In the genomic region with DNA sequence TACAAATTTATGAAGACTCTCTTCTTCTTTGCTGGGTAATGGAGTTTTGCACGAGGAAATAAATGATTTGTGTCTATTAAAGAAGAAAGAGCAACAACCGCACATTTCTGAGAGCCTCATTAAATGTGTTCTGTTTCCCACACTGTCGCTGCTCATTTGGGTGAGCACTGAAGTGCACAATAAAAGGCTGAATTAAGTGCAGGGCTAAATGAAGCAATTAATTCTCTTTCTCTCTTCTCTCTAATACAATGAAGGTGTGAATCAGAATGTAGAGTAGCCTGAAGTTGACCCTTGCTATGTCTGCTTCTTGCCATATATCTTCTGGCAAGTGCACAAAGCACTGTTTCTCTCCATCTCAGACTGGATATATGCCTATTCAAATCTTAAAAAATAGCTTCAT, we compare ENCODE assay signal across 22 mouse cellular contexts.
A peak's percentile ranks its signal among the peaks of the same experiment; 100 is the strongest.
DNase-seq lines count a peak whose midpoint lies in the region; ATAC-seq lines count a peak whose summit lies in the region.
"Had no signal": no experiment of that assay in that cellular context is flagged by ENCODE, and none has a peak within 500 bp of the region (broad histone marks: within the 10 kb centered on the region; RNA-seq: fewer than 3 reads in every experiment).

No protein-coding gene starts in this region.

- peak; percentile 4 for DNase-seq in embryonic facial prominence, embryonic 14.5 days (ENCODE audit: low spot score)
- DNase-seq in embryonic facial prominence, embryonic 10.5 days (ENCODE audit: low spot score): no peak
- peak; percentile 57 for DNase-seq in forebrain, embryonic 14.5 days (ENCODE audit: low spot score)
- no peak for DNase-seq in neural tube, embryonic 10.5 days (ENCODE audit: extremely low spot score, low spot score)
- peak; percentile 94 for DNase-seq in retina, postnatal 1 day
- no peak for DNase-seq in adrenal gland, postnatal 14 days
- DNase-seq: adrenal gland, postnatal 25 days; cerebellum, adult 2 months; cerebellum, postnatal 10 days; embryo, embryonic 11 days; gastrocnemius, postnatal 14 days; heart, adult 2 months had no signal

- no peaks in the 10 kb centered on the region for H3K27me3 ChIP-seq in embryonic facial prominence, embryonic 14.5 days (replicated peaks; ENCODE audit: control insufficient read depth, insufficient read depth, low read length)
- no peaks in the 10 kb centered on the region for H3K27me3 ChIP-seq in embryonic facial prominence, embryonic 10.5 days (replicated peaks; ENCODE audit: low read depth, poor library complexity, severe bottlenecking)
- no peaks in the 10 kb centered on the region for H3K27me3 ChIP-seq in forebrain, embryonic 14.5 days (replicated peaks; ENCODE audit: control insufficient read depth, insufficient read depth, low read length)
- H3K27me3 ChIP-seq in forebrain, embryonic 15.5 days: no peaks in the 10 kb centered on the region
- no peaks in the 10 kb centered on the region for H3K27me3 ChIP-seq in neural tube, embryonic 12.5 days (replicated peaks)
- H3K27me3 ChIP-seq: embryonic facial prominence, embryonic 13.5 days; heart, embryonic 12.5 days; hindbrain, embryonic 12.5 days; Patski had no signal

- ATAC-seq in embryonic facial prominence, embryonic 14.5 days (ENCODE audit: low read depth): no peak
- ATAC-seq in forebrain, embryonic 14.5 days: peak; percentile 54; the same call in 1 of the 2 replicates
- ATAC-seq in forebrain, embryonic 15.5 days (replicated peaks): no peak
- ATAC-seq in neural tube, embryonic 12.5 days (ENCODE audit: low FRiP score, low read depth): peak; percentile 78
- ATAC-seq: activated CD4-positive, CD25-positive, alpha-beta regulatory T cell, adult 4 months; hindbrain, embryonic 16.5 days; inflammation-experienced regulatory T-cells, adult 6 months; intestine, postnatal 0 days; Patski had no signal

- H3K9me3 ChIP-seq in embryonic facial prominence, embryonic 14.5 days (ENCODE audit: control insufficient read depth, low read length): no peaks in the 10 kb centered on the region
- H3K9me3 ChIP-seq in embryonic facial prominence, embryonic 10.5 days: no peaks in the 10 kb centered on the region
- no peaks in the 10 kb centered on the region for H3K9me3 ChIP-seq in forebrain, embryonic 14.5 days (replicated peaks; ENCODE audit: control insufficient read depth, low read length)
- no peaks in the 10 kb centered on the region for H3K9me3 ChIP-seq in forebrain, embryonic 15.5 days
- H3K9me3 ChIP-seq in neural tube, embryonic 12.5 days: no peaks in the 10 kb centered on the region
- H3K9me3 ChIP-seq: embryonic facial prominence, embryonic 13.5 days; heart, embryonic 12.5 days; hindbrain, embryonic 12.5 days had no signal

- no peak overlapping the region for H3K4me3 ChIP-seq in embryonic facial prominence, embryonic 14.5 days (ENCODE audit: low read depth, low read length)
- H3K4me3 ChIP-seq in embryonic facial prominence, embryonic 10.5 days: no peak overlapping the region
- no peak overlapping the region for H3K4me3 ChIP-seq in forebrain, embryonic 14.5 days (ENCODE audit: low read depth, low read length)
- H3K4me3 ChIP-seq in forebrain, embryonic 15.5 days: no peak overlapping the region
- H3K4me3 ChIP-seq in neural tube, embryonic 12.5 days: no peak overlapping the region
- H3K4me3 ChIP-seq: embryonic facial prominence, embryonic 13.5 days; heart, adult 2 months; heart, embryonic 12.5 days; hindbrain, embryonic 12.5 days had no signal

- H3K36me3 ChIP-seq in embryonic facial prominence, embryonic 14.5 days (ENCODE audit: control insufficient read depth, insufficient read depth, low read length): no peaks in the 10 kb centered on the region
- no peaks in the 10 kb centered on the region for H3K36me3 ChIP-seq in embryonic facial prominence, embryonic 10.5 days (replicated peaks)
- H3K36me3 ChIP-seq in forebrain, embryonic 14.5 days (ENCODE audit: control insufficient read depth, insufficient read depth, low read length): no peaks in the 10 kb centered on the region
- H3K36me3 ChIP-seq in forebrain, embryonic 15.5 days: no peaks in the 10 kb centered on the region
- no peaks in the 10 kb centered on the region for H3K36me3 ChIP-seq in neural tube, embryonic 12.5 days
- H3K36me3 ChIP-seq: embryonic facial prominence, embryonic 13.5 days; heart, embryonic 12.5 days; hindbrain, embryonic 12.5 days had no signal

- WGBS in embryonic facial prominence, embryonic 14.5 days: 81% methylated on average over 3 of the region's 3 CpGs
- WGBS in embryonic facial prominence, embryonic 10.5 days: 84% methylated on average over 3 of the region's 3 CpGs
- 16% methylated on average over 3 of the region's 3 CpGs for WGBS in forebrain, embryonic 14.5 days
- 8% methylated on average over 3 of the region's 3 CpGs for WGBS in forebrain, embryonic 15.5 days
- 42% methylated on average over 3 of the region's 3 CpGs for WGBS in neural tube, embryonic 12.5 days

- no peak overlapping the region for H3K9ac ChIP-seq in embryonic facial prominence, embryonic 14.5 days (ENCODE audit: low read depth, low read length)
- no peak overlapping the region for H3K9ac ChIP-seq in forebrain, embryonic 14.5 days (ENCODE audit: low read length)
- no peak overlapping the region for H3K9ac ChIP-seq in forebrain, embryonic 15.5 days (replicated peaks)
- no peak overlapping the region for H3K9ac ChIP-seq in neural tube, embryonic 12.5 days
- H3K9ac ChIP-seq: embryonic facial prominence, embryonic 13.5 days; heart, embryonic 12.5 days; hindbrain, embryonic 12.5 days had no signal

- H3K4me2 ChIP-seq in embryonic facial prominence, embryonic 14.5 days (ENCODE audit: low read depth, low read length): no peak overlapping the region
- H3K4me2 ChIP-seq in forebrain, embryonic 14.5 days (ENCODE audit: low read length): no peak overlapping the region
- H3K4me2 ChIP-seq in forebrain, embryonic 15.5 days (replicated peaks): no peak overlapping the region
- H3K4me2 ChIP-seq in neural tube, embryonic 12.5 days (replicated peaks): no peak overlapping the region
- H3K4me2 ChIP-seq: embryonic facial prominence, embryonic 13.5 days; heart, embryonic 12.5 days; hindbrain, embryonic 12.5 days had no signal

- no peaks in the 10 kb centered on the region for H3K4me1 ChIP-seq in embryonic facial prominence, embryonic 14.5 days (ENCODE audit: control insufficient read depth, insufficient read depth, low read length)
- H3K4me1 ChIP-seq in embryonic facial prominence, embryonic 10.5 days: no peaks in the 10 kb centered on the region
- H3K4me1 ChIP-seq in forebrain, embryonic 14.5 days (ENCODE audit: control insufficient read depth, insufficient read depth, low read length): no peaks in the 10 kb centered on the region
- H3K4me1 ChIP-seq in forebrain, embryonic 15.5 days: 0 out of 2 replicates have a peak, but pooled peaks cover 3% of the 10 kb centered on the region
- H3K4me1 ChIP-seq in neural tube, embryonic 12.5 days: no peaks in the 10 kb centered on the region
- H3K4me1 ChIP-seq: embryonic facial prominence, embryonic 13.5 days; heart, embryonic 12.5 days; hindbrain, embryonic 12.5 days had no signal

- no peak overlapping the region for H3K27ac ChIP-seq in embryonic facial prominence, embryonic 14.5 days (replicated peaks; ENCODE audit: low read depth, low read length)
- H3K27ac ChIP-seq in embryonic facial prominence, embryonic 10.5 days (replicated peaks): no peak overlapping the region
- H3K27ac ChIP-seq in forebrain, embryonic 14.5 days (ENCODE audit: low read depth, low read length): no peak overlapping the region
- H3K27ac ChIP-seq in forebrain, embryonic 15.5 days (replicated peaks): no peak overlapping the region
- no peak overlapping the region for H3K27ac ChIP-seq in neural tube, embryonic 12.5 days
- H3K27ac ChIP-seq: embryonic facial prominence, embryonic 13.5 days; heart, adult 2 months; hindbrain, embryonic 12.5 days had no signal

Comparison
In these comparisons a context has a peak if more than half of its experiments do, and no peak if none do; other contexts are left out.
1. ATAC-seq: peak in forebrain, embryonic 14.5 days (single experiment) and neural tube, embryonic 12.5 days (single experiment); none in embryonic facial prominence, embryonic 14.5 days (single experiment) and forebrain, embryonic 15.5 days (single experiment).
2. DNase-seq: peak in embryonic facial prominence, embryonic 14.5 days (single experiment), forebrain, embryonic 14.5 days (single experiment) and retina, postnatal 1 day (single experiment); none in embryonic facial prominence, embryonic 10.5 days (single experiment), neural tube, embryonic 10.5 days (single experiment) and adrenal gland, postnatal 14 days (single experiment).